Mouse (Mus musculus): Measurements from ENCODE around the gene Cldn13.
"Not testable (repeated sequence)": the region's sequence is repeated elsewhere in the genome, so short reads cannot be mapped to it uniquely, and the experiment has no call there.

Cldn13 gene

DNA sequence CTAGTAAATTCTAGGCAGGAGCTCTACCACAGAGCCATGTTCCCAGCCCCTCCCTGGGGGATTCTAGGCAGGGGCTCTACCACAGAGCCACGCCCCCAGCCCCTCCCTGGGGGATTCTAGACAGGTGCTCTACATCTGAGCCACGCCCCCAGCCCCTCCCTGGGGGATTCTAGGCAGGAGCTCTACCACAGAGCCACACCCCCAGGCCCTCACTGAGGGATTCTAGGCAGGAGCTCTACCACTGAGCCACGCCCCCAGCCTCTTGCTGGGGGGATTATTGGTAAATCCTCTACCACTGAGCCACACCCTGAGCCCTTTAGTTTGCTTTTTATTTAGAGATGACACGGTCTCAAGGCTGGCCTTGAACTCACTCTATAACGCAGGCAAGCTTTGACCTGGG lies 18.4 kb upstream of the Cldn13 start:
- DNase-seq (ENCODE audit: low spot score in 2 of 2): not testable (repeated sequence)

DNA sequence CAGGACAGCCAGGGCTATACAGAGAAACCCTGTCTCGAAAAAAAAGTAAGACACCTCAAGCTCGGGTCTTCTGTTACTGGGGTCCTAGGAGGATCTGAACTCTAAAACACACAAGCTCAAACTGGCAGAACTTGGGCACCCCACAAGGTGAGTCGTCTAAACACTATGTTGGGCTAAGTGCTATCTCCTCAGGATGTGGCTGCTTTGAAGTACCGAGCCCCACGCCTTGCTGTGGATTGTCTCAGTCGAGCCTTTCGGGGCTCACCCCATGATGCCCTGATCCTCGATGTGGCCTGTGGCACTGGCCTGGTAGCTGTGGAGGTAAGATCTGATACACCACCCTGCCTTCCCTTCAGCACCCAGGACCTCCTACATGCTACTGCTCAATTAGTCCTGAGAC lies 18.0 kb upstream of the Cldn13 start:
- DNase-seq (ENCODE audit: low spot score in 2 of 2): no peak

DNA sequence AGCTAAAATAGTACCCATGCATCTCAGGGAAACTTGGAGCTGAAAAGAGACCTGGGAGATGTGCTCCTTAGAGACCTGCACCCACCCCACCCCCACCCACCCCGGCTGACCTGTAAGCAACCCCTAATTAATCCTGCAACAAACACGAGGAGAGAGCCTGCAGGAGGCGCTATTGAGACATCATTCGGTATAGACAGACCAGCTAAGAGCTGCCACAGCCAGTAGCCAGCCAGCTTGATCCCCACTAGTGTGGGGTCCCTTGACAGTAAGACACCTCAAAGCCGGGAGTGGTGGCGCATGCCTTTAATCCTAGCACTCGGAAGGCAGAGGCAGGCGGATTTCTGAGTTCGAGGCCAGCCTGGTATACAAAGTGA lies 17.6 kb upstream of the Cldn13 start:
- no peak for DNase-seq (ENCODE audit: low spot score in 2 of 2)

DNA sequence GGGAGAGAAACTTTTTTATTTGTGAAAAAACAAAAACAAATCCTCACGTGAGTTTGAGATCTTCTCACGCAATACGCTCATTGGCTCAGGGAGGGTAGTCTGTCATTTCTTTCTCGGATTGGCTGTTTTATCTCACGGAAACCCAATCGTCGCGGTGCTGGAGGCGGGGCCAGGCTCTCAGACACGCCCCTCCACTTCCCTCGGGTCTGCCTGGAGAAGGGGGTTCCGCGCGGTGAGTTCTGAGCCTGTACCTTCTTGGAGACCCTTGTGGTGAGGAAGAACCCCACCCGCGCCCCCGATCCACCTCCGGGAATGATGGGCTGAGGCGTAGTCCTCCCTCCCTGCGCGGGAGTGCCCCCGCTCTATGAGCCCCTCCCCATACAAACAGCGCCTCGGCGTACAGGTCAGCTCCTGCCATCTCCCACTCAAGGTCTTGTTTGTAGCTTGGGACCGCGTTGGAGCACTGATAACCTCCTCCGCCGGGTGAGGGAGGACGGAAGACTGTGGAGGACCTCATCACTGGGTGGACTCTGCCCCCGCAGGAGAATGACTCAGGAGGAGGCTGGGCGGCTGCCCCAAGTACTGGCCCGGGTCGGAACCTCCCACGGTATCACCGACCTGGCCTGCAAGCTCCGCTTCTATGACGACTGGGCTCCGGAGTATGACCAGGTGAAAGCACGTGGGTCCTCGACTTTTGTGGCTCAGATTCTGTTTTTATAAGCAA lies 17.0 kb upstream of the Cldn13 start, which contains the start of gene Mettl27:
Gene Mettl27, plus strand, starts transcription at position 190 of the 724 bp plus-strand sequence.
- peak; percentile 84 to 89 for DNase-seq (ENCODE audit: low spot score in 2 of 2)

DNA sequence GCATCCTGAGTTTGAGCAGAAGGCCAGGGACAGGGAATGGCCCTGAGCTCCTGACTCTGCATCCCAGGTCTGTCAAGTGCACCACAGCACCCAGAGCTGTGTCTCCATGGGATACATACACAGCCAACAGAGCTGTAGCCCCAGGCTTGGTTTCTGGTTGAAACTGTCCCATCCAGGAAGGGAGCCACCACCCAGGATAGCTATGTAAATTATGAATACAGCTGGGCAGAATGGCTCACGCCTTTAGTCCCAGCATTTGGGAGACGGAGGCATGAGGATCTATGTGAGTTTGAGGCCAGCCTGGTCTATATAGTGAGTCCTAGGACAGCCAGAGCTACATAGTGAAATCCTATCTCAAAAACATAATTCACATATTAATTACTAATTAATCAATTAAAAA lies 14.7 kb upstream of the Cldn13 start:
- DNase-seq (ENCODE audit: low spot score in 2 of 2): no peak

DNA sequence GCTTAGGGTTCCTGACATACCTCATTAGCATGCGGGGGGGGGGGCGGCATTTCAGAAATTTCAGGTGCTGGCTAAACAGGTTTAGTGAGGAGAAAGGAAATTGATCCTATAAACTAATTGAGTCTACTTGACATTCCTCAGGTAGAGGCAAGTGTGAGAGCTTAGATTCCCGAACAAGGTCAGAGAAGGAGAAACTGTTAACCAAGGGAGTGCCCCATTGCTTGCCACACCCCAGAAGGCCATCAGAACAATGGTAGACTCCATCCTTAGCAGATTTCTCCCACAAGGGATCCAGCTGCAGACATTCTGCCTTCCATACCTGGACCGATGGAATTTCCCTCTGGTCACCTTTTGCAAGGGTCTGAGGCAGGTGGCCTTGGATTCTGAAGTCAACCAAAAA lies 11.4 kb upstream of the Cldn13 start:
- DNase-seq (ENCODE audit: low spot score in 2 of 2): no peak

DNA sequence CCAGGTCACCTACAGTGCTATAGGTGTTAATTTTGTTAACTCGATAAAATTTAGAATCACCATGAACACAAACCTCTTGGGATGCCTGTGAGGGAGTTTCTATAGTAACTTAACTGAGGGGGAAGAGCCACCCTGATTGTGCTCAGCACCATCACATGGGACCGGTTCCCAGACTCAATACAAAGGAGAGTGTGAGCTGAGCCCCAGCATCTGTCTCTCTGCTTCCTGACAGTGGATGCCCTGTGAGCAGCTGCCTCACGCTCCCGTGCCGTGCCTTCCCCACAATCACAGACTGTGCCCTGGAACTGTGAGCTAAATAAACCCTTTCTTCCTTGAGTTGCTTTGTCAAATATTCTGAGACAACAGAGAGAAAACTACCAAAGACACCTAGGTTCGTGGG lies 7.8 kb upstream of the Cldn13 start:
- no peak for DNase-seq (ENCODE audit: low spot score in 2 of 2)

DNA sequence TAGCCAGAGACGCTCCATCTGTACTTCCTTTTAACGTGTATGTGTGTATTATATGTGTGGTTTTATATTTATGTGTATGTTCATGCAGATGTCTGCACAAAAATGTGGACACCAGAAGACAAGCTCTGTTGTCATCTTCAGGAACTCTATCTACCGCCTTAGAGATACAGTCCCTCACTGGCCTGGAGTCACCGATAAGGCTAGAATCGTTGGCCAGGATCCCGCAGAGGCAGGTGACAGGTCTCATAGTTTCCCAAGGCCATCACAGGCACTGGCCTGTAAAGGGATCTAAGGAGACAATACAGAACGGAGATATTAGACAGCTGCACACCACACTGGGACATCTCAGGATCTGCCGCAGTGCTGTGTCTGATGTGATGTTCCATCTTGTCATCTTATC lies 5.8 kb upstream of the Cldn13 start:
- no peak for DNase-seq (ENCODE audit: low spot score in 2 of 2)

DNA sequence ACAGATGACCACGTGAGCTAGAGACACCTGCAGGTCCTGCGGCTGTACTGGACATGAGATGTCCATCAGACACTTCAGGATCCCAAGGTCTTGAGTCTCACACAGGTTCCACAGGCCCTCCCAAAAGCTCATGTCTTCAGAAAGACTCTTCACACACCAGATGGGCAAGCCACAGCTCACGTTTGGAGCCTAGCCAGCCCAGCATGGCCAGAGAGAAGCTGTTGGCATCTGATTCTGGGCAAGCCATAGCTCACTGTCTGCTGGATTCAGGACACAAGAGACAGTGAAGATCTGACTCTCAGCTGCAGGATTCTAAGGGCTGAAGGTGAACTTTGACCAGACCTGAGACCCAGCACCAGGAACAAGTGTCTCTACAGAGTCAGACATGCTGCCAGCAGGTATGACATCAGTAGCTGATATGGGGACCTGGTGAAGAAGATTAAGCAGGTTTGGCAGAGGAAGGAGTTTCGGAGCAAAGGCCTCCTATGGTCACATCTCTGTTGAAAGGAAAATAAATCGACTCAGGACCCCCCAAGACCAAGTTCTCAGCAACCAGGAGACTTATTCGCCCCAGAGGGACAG lies 4.9 kb upstream of the Cldn13 start:
- no peak for DNase-seq (ENCODE audit: low spot score in 2 of 2)

DNA sequence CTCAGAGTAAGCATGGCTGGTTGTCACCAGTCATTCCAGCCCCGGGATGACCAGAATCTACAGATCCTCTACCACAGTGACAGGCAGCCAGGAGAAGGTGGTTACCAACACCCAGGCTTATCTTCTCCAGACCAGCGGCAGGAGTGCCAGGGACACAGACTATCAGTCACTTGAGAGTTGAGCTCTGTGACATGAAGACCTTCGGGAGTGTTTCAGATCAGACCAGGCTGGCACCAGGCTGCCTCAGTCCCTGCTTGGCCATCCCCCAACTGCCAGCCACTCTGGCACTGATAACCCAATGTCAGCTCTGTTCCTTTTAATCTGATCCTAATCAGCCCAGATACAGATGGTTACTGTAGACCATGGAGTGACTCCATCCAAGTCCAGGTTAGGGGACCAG lies 3.8 kb upstream of the Cldn13 start:
- DNase-seq (ENCODE audit: low spot score in 2 of 2): no peak

DNA sequence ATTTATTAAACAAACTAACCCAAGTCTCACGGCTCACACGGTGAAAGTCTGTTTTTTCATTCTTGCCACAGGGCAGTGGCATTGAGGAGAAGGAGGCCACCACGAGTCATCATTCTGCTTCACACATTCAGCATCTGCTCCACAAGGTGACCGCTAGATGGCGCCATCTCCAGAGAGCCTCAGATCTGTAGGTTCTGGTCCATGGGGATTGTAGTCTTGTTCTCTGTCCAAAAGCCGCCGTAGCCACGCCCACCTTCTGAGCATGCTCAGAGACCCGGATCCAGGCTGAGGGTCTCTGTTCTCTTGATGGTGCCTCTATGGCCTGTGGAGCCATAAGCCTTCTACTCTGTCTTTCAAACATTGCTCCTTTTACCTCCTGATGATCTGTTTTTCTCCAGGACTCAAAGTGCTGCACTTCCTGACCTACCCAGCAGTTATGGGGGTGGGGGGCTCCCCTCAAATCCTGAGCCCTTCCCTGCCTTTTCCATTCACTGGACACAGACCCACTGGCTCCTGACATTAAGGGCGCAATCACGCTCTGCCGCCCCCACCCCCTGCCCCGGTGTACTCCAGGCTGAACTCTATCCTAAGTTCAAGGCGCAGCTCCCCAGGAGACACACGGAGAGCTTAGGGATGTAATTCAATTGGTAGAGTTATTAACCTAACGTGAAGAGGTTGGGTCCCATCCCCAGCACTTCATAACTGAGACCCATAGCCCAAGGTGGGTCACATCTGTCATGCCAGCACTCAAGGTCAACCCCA lies 2.9 kb upstream of the Cldn13 start:
- peak; percentile 67 to 78 for DNase-seq (ENCODE audit: low spot score in 2 of 2)

DNA sequence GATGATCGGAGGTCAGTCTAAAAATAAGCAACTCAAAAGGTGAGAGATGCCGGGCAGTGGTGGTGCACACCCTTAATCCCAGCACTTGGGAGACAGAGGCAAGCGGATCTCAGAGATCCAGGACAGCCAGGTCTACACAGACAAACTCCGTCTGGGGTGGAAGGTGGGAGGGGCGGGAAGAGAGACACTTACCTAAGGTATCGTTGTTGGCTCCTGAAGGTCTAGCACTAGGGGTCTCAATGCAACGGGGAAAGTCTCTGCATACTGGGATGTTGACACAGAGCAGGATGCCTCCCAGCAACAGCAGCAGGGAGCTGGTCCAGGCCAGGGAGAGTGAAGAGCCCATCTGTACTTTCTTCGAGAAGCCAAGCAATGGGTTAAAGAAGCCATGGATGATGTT lies 816 bp downstream of the Cldn13 start:
- DNase-seq (ENCODE audit: low spot score in 2 of 2): no peak

DNA sequence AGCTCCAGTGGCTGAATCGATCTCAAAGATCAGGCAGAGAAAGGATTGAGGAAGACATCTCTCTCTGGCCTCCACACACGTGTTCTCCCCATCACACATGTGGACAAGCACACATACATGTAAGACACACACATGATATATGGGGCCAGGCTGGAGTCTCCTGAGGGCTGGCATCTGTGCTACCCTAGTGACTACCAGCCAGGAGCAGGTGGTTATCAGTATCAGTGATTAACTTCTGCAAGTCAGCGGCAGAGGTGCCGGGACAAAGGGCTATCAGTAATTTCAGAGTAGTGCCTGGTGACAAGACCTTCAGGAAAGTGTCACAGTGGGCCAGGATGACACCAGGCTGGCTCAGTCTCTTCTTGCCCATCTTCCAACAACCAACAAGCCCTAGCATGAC lies 1.6 kb downstream of the Cldn13 start:
- DNase-seq (ENCODE audit: low spot score in 2 of 2): no peak

DNA sequence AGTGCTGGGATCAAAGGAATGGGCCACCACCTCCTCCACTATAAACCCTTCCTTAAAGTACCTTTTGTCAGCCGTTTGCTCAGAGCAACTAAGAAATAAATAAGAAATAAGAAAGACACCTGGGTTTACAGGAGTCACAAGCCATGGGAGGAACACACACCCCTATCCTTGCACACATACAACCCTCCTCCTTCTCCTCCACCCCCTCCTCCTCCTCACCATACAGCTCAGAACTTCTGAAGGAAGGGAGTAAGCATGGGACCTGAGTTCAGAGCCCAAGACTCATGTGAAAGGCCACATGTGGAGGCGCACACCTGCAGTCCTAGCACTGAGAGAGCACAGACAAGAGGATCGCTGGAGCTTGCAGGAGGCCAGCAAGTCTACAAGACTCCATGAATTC lies 2.0 kb downstream of the Cldn13 start:
- no peak for DNase-seq (ENCODE audit: low spot score in 2 of 2)

DNA sequence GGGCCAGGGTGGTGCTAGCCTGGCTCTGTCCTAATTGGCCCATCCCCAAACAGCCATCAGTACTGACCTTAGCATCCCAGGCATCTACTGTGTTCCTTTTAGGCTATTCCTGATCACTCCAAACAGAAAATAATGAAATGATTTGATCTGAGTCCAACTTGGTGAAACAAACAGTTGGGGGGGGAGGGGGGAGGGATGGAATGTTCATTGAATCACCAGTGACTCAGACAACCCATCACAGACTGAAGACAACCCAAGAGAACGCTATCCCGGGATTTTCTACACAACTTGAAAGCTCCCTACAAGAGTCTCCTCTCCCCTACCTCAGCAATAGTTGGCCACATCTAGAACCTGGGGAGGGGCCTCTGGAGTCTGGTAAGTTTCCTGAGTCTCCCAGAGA lies 3.4 kb downstream of the Cldn13 start:
- DNase-seq (ENCODE audit: low spot score in 2 of 2): no peak

DNA sequence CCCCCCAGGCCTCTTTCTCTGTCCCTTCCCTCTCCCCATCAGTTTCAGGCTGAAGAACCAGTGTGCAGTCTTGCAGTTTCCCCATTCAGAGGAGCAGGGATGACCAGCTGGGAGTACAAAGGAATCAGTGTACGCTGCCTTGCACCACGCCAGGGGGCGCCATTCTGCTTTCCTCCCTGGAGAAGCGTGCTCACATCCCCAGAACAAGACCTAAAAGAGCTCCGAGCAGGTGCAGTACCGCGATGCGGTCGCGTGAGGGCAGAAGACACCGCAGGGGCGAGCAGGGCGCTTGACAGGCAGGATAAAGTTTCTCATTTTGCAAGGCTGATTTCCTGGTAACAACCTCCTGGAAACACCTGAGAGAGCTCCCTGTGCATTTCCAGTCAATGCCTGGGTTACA lies 8.2 kb downstream of the Cldn13 start:
- DNase-seq (ENCODE audit: low spot score in 2 of 2): peak; percentile 89 to 97

DNA sequence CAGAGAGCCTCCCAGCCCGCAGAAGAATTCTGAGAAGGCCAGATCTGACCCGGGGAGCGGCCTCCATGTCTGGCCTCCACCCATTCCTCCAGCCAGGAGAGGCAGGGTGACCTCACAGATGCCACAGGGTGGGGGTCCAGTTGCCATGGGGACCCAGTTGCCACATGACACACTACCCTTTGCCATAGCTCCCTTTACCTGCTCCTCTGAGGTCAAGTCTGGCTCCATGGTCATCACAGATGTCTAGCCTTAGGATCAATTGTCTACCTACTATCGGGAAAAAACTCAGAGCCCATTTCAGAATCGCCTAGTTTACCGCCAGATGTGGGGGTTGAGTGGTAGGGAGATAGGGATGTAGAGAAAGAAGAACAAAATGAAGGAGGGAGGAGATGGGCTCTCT lies 8.7 kb downstream of the Cldn13 start, which contains the start of gene Tmem270:
Gene Tmem270, minus strand, starts transcription at position 101 of the 400 bp plus-strand sequence.
- no peak for DNase-seq (ENCODE audit: low spot score in 2 of 2)

DNA sequence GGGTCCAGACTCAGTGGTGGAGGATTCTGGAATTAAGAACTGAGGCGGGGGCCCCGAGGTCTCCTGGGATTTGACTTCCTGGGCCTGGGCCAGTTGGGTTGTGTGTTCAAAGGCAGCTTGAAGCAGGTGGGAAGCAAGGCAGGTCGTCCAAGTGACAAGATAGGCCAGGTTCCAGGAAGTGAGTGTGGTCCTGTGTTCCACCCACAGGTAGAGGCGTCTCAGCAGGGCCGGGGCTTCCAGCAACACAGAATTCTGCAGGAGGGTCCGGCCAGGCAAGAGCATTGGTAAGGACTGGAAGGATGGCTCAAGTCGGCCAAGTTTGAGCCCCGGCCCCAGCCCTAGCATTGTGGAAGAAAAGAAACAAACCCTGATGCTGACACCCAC lies 13.7 kb downstream of the Cldn13 start:
- no peak for DNase-seq (ENCODE audit: low spot score in 2 of 2)

DNA sequence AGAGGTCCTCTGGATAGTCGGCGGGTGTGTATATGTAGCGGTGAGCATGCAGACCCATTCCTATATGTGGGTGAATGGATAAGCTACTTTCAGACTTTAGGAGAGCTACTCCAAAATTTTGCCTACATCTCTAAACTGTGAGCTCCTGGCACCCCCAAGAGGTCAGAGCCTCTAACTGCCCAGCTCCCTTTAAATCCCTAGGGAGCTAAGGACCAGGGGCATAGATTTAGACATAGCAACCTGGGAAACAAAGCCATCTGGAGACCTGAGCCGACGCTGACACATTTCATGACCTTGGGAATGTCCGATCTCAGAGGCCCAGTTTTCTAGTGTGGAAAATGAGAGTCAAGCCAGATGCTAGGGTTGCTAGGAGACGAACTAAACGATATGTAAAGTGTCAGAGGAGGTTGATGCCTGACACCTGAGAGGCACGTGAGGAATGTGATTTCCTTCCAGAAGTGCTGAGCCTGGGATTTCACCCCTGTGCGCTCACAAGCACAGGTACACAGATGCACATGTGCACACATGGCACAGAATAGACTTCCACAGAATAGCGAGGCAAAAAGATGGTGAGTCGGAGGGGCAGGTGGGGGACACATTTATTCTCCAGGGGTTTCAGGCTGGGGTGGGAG lies 14.2 kb downstream of the Cldn13 start:
- DNase-seq (ENCODE audit: low spot score in 2 of 2): no peak

DNA sequence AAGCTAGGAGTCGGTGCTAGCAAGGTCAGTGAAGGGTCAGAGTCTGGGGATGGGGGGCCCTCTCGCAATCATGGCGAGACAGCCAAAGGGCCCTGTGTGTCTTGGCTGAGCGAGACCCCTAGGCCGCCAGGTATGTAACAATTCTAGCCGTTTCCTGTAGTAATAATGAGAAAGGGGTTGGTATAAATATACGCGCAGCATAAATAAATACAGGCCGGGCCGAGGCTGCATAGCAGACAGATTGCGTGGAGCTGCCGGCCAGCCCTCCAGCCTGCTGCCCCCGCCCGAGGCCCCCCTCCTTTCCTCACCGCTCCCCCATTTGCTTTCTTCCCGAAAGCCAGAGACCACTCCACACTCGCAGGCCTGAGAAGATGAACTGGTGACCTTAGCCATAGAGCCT lies 17.7 kb downstream of the Cldn13 start:
- DNase-seq (ENCODE audit: low spot score in 2 of 2): no peak

DNA sequence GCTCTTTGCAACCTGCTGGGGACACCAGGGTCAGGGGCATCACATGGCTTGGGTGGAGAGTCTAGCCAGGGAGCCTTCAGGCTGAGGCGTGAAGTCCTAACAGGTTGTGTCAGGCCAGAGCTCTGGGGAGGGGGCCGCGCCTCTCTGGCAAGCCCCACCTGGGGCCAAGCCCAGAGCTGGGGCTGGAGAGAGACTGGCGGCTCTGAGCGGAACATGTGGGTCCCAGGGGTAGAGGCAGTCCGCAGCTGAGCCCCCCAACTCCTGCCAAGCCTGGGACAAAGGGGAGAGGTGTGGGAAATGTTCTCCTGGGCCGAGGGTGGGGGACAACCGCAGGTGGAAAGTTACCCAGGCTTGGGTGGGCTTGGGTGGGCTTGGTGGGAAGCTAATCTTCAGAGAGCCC lies 18.4 kb downstream of the Cldn13 start:
- no peak for DNase-seq (ENCODE audit: low spot score in 2 of 2)

DNA sequence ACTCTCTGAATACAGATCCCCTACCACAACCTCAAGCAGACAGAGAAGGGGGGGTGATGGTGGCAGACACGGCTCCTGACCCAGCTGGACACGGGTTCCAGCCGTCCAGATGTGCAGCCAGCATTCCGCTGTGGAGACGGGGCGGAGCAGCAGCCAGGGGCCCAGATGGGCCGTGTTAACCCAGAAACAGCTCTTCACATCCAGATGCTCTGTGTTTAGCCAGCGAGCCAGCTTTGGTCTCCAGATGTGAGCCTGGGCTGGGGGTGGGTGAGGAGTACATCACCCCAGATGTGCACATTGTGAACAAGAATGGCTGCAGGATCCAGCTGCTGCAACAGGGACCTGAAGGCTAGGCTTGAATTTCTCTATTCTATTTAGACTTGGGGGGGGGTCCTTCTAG lies 20.0 kb downstream of the Cldn13 start:
- DNase-seq (ENCODE audit: low spot score in 2 of 2): peak; percentile 69 to 73

DNA sequence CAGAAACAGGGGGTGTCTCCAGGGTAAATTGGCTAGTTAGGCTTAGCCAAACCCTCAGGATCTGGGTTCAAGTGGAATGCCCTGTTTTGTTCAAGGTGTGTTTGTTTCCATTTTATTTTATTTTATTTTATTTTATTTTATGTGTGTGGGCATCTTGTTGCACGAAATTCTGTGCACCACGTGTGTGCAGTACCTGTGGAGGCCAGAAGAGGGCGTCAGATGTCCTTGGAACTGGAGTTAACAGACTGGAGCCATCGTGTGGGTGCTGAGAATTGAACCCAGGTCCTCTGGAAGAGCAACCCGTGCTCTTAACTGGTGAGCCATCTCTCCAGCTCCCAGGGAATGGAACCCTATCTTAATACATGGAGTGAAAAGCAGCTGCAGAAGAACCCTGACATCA lies 22.6 kb downstream of the Cldn13 start:
- DNase-seq (ENCODE audit: low spot score in 2 of 2): no peak

Data from urinary bladder, postnatal 4 days (tissue).